Mouse (Mus musculus) embryo, embryonic 10.5 days (tissue): ENCODE data around the gene Olfr1535.
A peak's percentile ranks its signal among the peaks of the same experiment; 100 is the strongest.

ENCODE experiments used
- DNase-seq: peaks from one replicate; pipeline ENCODE4 v3.0.0-alpha.2; 2015; ENCODE audit warnings: low spot score

The Olfr1535 gene

DNA sequence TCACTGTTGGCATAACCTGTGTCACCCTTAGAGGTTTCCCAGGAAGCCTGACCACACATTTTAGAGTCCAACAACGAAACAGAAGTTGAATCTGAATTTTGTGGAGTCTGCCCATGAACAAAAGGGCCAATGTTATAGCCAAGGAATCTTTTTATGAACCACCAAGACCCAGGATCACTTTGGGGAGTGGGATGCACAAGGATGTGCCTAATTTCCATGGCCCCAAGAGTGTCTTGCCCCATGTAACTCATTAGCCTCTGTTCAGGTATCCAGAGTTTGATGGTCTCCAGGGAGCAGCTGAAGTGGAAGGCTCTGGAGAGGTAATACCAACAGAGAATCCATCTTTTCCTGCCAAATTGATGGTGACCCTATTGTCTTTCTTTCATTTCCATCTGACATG is at the start of gene Olfr1535:
Gene Olfr1535 (minus strand): TSS at position 101 of the 400 bp plus-strand sequence.
- no peak for DNase-seq

DNA sequence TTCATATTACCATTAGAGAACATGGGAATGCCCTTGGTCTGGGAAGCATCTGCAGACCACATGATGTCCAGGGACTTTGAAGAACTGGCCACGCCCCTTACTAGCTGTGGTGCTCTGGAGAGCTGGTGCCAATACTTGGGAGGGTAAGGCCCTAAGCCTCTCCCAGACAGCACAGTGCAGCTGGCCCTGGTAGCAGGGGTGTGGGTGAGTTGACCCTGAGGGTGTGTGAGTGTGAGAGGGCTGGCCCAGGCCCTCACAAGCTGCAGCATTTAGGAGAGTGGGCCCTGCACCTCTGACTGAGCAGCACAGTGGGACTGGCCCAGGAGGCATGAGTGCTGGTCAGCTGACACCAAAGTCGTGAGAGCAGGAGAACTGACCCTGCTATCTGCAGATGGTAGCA is 31.9 kb upstream of the Olfr1535 start:
- no peak for DNase-seq

DNA sequence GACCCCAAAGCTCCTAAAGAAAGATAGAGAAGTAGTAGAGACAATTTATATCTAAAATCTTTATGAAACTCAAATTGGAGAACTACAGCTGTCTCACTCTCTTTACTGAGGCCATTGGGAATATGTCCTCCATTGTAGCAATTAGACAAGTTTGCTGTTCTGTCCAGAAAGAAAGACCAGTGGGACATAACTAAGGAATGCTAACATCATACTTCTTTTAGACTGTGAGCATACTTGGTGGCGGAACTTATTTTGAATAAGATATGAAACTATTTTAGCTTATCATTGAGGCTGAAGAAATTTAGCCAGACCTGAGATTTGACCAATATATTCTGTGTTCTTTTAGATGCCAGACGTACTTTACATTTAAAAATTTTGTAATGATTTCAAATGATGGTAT is 22.0 kb upstream of the Olfr1535 start, which contains the start of gene Olfr1364:
Gene Olfr1364 (minus strand): TSS at position 101 of the 400 bp plus-strand sequence.
- no peak for DNase-seq

DNA sequence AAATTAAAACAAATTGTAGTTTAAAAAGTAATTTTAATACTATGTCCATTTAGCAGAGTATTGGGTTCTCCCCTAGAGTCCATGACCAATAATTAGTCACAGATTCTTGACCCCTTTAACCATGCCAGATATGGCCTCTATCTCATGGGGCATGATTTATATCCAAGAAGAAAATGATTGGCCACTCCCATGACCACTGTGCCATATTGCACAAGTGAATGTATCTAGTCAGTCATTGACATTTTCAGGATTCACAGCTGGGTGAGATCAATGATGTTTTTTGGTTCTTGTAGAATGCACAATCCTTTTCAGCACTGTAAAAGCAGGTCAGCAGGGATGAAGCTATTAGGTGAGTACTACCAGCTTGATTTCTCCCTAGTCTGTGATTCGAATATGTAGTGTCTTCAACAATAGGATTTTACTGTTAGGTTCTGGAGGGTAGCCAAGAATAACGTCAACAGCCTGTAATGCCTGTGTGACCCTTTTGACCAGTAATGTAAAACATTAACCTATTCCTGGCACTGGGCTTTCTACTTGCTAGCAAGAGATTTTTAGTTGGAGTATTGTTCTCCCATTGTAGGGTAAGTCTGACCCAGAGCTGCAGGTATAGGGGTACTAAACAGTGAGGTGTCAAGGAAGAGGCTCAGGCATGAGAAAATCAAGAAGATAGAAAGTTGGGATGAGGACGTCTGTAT is 9.1 kb downstream of the Olfr1535 start:
- DNase-seq = no peak

DNA sequence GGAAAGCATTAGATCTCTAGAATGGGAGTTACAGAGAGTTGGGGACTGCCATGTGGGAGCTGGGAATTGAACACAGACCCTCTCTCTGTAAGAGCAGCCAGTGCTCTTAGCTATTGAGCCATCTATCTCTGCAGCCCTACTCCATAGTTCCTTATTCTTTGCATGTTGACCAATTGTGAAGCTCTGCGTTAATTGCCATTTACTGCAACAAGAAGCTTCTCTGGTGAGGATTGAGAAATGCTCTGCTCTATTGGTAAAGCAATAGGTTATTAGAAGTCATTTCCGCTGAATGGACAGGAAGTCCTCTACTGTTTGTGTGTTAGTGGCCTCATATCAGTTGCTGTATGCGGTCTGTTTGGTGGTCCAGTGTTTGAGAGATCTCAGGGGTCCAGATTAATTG is 10.2 kb downstream of the Olfr1535 start:
- DNase-seq = no peak

DNA sequence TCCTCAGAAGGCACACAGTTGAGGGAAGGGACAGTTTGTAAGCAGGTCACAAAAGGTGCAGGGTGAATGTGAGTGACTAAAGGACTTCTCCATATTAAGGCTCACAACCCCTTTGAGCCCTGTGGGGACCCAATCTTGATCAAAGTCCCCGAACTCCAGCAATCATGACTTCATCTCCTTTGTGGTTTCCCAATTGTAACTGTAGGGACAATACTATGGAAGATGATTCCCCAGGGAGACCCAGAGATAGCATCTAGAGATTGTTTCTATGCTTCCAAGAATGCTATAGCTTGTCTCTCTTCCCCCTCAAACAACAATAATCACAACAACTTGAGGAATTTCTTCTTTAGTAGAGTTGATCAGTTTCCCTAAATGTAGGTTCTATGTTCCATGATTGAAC is 17.0 kb downstream of the Olfr1535 start, which contains the start of gene Olfr1366:
Gene Olfr1366 (minus strand): TSS at position 101 of the 400 bp plus-strand sequence.
- no peak for DNase-seq

DNA sequence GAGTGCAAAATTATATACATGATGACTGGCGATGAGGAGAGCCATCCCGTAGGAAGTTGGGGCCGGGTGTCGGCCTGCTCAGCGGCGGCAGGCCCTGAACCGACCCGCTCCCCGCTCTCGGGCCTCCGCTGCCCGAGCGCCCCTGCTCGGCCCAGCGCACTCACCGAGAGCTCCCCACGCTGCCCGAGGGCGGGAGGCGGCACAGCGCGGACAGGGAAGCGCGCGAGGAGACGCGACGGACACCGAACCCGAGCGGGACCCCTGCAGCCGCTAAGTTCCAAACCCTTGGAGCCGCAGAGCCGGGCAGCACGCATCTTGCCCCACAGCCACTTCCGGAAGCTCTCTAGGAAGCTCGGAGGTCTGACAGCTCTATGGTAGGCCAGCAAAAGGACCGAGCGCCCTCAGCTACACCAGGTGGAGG is 28.9 kb downstream of the Olfr1535 start, which contains the start of gene Zkscan8:
Gene Zkscan8 (minus strand): TSS at position 340 of the 421 bp plus-strand sequence.
- DNase-seq = peak; percentile 91

DNA sequence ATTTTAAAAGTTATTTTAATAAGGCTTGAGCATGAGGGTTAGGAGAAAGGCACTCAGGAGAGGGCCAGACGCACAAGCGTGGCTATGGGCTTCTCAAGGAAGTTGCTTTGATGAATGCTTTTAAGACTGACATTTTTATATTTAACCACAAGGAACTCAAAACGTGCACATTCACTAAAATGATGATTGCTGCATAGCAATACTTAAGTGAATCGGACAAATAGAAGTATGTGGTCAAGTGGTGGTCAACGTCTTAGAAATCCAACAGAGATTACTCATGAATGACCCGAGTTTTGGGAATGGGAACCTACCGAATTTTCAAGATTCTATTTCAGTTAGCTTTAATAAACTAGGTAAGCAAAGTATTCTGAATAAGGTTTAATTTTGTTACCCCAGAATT is 29.6 kb downstream of the Olfr1535 start:
- peak; percentile 34 for DNase-seq

DNA sequence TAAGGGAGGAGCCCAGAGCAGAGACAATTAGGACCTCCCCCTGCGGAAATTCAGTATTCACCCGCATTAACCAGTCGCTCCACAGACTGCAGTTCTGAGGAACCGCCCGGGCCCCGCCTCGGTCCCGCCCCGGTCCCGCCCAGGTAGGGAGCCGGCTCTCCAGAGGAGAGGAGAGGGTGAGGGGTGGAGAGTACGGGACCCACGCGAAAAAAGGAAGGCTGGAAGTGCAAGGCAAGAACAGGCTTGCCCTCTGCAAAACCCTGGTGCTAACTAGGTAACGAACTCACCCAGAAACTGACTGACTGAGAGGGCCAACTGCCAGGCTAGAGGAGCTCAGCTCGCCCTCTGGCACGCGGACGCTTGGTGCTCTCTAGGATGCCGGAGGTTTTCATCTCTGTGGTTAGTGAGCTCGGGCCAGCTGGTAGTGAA is 53.5 kb downstream of the Olfr1535 start:
- DNase-seq = peak; percentile 91
